Mouse (Mus musculus): Measurements from ENCODE around the gene Fbxl15.

- no peak for TF ChIP-seq CTCF (IDR thresholded peaks at IDR 0.05; ENCODE audit: borderline replicate concordance, extremely low read depth, insufficient read depth, insufficient read length)
- no peak for TF ChIP-seq POLR2A (IDR thresholded peaks at IDR 0.05; ENCODE audit: borderline replicate concordance, extremely low read depth, insufficient read depth, insufficient read length, poor library complexity, severe bottlenecking)
Measured at GRCm38 (mm10) chr19:46314872-46315742, 12.9 kb upstream of the Fbxl15 start.
